Mouse (Mus musculus) gastrocnemius, postnatal 36 days (tissue): ENCODE results near the gene Bex4. TPM values are rescaled to one million over a fixed set of nuclear protein-coding genes. Genes with fewer than 3 reads are reported as not detected.
"Not testable (repeated sequence)": the region's sequence is repeated elsewhere in the genome, so short reads cannot be mapped to it uniquely, and the experiment has no call there.

ENCODE experiments used
- DNase-seq, 2 experiments: peaks; one replicate each; pipeline ENCODE4 v3.0.0; 2022
- intact Hi-C: fragments of 180-260 bp; cut with DNase I; formaldehyde crosslinking; loops from one replicate; pipeline ENCODE4 v1.15.1; 2025
- long read RNA-seq, 2 experiments: library from polyadenylated mRNA; stranded (forward); transcript quantifications; one replicate each; pipeline ENCODE4 v2.0.0; 2021
- total RNA-seq, 2 experiments: library from RNA; stranded (reverse); gene quantifications; 2 replicates each; pipeline ENCODE4 v1.2.3; 2021

Gene Bex4
- total RNA-seq: not detected
- long read RNA-seq, experiment 1: 0 reads
- long read RNA-seq, experiment 2: 0 reads

GRCm38 (mm10) chrX:136138827-136139639 lies at the start of gene Bex4:
TSS of gene Bex4 (plus strand) at chrX:136138996.
- intact Hi-C loops: not testable (repeated sequence)

DNA sequence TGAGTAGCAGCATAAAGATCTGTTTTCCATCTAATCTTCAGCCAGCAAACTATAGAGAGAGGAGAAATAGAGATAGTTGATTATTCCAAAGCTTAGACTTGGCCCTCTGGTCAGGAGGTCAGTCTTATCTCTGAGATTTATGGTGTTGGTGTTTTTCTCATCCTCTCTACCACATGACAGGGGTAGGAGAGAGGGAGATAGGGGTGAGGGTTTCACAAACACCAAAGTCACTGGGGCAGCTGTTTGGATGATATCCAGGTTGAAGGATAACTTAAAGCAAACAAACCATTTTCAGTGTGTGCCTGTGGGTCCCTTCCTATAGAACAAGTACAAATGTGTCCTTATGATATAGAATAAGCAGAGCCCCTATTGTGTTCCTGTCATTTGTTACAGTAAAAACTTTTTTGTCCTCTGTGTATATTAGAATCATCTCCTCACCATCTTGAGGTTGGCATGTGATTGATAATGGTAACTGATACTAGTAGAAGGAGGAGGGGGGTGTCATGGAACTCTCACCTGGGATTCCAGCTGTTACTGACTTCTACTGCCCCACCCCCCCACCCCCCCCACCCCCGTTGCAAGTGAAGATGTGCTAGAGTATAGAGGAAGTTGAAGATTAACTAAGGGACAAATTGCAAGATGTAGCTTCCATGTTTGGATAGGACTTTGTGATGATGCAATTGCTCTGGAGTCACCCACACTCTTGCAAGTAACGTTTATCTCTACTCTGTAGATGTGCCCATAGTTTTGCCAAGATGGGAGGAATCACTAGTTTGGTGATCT lies 46.1 kb upstream of the Bex4 start:
- intact Hi-C loops: no loop called here
- no peak for DNase-seq

More at GRCm38 (mm10) chrX:136138827-136139639, at the start of gene Bex4:
- DNase-seq: not testable (repeated sequence)

DNA sequence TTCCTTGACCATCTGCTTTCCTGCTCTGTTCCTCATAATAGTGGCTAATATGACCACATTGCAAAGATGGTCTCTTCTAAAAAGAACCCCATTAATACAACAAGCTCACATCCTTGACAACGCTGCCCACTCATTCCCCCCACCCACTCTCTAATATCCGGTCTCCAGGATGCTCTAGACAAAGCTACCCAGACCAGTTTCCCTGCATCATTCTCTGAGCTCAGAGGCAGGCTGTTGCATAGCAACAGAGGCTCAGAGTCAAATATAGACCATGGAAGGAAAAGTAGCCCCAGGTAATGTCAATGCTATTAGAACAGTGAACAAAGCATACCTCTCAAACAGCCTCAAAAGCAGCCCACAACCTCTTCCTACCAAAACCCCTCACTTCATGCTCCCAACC lies 44.4 kb upstream of the Bex4 start:
- no peak for DNase-seq
- intact Hi-C loops: no loop called here

- intact Hi-C loops: no loop called here
- DNase-seq: no peak
Observed at GRCm38 (mm10) chrX:136104046-136104723, 34.6 kb upstream of the Bex4 start.

DNA sequence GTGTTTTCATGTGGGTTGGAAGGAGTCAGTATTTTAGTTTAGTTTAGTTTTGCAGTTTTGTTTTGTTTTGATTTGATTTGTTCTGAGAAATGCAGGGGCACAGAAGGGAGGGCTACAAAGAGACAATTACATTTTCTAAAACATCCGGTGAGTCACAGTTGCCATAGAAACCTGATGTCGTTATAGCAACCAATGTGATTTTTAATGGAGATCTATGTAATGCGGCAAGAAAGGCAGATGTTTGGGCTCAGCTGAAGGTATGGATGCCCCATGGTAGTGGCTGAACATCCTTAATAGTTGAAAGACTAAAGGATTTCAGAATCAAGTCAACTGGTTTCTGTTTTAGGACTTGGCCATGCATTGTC lies 34.1 kb upstream of the Bex4 start:
- no peak for DNase-seq
- intact Hi-C loops: no loop called here

GRCm38 (mm10) chrX:136107942-136108341 lies 30.9 kb upstream of the Bex4 start:
- DNase-seq: no peak
- intact Hi-C loops: no loop called here

GRCm38 (mm10) chrX:136115015-136115414 lies 23.8 kb upstream of the Bex4 start:
- no peak for DNase-seq
- intact Hi-C loops: loop anchor here (10.0 kb wide), 1 partner anchor 70 kb away; no protein-coding TSS in a partner anchor

- intact Hi-C loops: loop anchor here (10.0 kb wide), 1 partner anchor 71 kb away; no protein-coding TSS in a partner anchor
- no peak for DNase-seq
Observed at GRCm38 (mm10) chrX:136115419-136115961, 23.3 kb upstream of the Bex4 start.

DNA sequence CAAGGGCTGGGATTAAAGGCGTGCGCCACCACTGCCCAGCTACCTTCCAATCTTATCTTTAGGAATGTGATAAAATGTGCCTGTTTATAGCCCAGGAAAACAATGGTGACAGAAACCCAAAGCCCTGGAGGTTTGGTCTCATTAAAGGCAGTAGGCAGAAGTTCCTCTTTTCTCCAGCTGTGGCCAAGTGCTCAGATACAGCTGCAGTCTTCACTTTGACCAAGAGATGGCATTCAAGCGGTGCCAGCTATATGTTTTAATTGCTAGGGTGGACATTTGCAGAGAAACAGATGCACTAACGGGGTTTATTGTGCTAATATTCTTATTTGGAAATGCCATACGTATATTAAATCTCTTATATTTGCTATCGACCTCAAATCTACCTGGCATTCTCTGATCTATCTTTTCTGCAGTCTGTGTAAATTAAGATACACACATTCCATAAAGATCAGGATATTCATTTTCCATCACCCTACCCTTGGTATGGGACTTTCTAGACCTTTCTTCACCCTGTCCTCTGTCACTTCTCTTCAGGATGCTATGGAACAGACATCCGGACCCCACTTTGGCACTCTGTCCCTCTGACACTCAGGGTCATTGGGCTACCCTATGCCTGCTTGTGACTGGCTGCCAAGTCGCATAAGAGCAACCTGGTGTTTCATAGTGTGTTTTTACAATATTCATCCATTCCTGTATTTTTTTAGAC lies 11.6 kb upstream of the Bex4 start:
- no peak for DNase-seq
- intact Hi-C loops: no loop called here

GRCm38 (mm10) chrX:136127744-136128064 lies 11.1 kb upstream of the Bex4 start:
- peak in 1 of 2 experiments; percentile 12 for DNase-seq
- intact Hi-C loops: no loop called here

GRCm38 (mm10) chrX:136135559-136135958 lies 3.2 kb upstream of the Bex4 start:
- intact Hi-C loops: no loop called here
- DNase-seq: no peak

- DNase-seq, intact Hi-C loops: not testable (repeated sequence)
Observed at GRCm38 (mm10) chrX:136139640-136140004, 826 bp downstream of the Bex4 start.

GRCm38 (mm10) chrX:136141385-136141784 lies 2.6 kb downstream of the Bex4 start:
- no peak for DNase-seq
- intact Hi-C loops: no loop called here

DNA sequence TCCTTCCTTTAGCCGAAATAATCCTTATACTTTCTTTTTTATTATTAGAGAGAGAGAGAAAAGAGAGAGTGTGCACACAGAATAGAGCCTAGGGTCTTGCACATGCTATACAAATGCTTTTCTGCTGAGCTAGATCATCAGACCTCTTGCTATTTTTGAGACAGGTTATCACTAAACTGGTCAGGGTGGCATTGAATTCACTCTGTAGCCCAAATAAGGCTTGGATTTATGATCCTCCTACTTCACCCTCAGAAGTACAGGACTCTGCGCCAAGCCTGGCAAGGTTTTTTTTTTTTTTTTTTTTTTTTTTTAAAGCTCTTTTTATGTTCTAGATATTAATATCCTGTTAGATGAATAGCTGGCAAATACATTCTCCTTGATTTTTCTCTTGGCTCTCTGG lies 4.9 kb downstream of the Bex4 start:
- no peak for DNase-seq
- intact Hi-C loops: no loop called here

GRCm38 (mm10) chrX:136144195-136144594 lies 5.4 kb downstream of the Bex4 start:
- DNase-seq: no peak
- intact Hi-C loops: no loop called here

DNA sequence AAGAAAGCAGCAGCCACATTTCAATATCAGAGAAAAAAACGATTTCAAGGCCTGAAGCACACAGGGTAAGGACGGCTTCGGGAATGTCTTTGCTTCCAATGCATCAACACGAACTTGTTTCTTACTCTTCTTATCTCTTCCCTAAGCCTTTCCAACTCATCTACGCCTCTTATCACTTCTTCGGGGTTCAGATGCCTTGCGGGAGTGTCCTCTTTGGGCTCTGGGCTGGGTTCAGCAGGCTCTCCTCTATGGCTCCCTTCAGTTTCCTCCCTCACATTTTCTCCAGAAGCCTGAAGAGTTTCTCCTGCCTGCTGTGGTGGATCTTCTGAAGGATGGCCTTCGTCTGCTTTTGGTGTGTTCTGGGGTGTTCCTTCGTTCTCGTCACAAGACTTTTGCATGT lies 31.8 kb downstream of the Bex4 start:
- DNase-seq: no peak
- intact Hi-C loops: no loop called here

GRCm38 (mm10) chrX:136171189-136172117 lies 32.7 kb downstream of the Bex4 start:
- intact Hi-C loops: no loop called here
- DNase-seq: peak; percentile 21 to 39

GRCm38 (mm10) chrX:136172118-136172551 lies 33.3 kb downstream of the Bex4 start, which contains the start of gene Tceal8:
TSS of gene Tceal8 (minus strand) at chrX:136172342.
- intact Hi-C loops: no loop called here

GRCm38 (mm10) chrX:136172786-136173185 lies 34.0 kb downstream of the Bex4 start:
- DNase-seq: no peak
- intact Hi-C loops: no loop called here

More at GRCm38 (mm10) chrX:136172118-136172551, 33.3 kb downstream of the Bex4 start, which contains the start of gene Tceal8:
- peak; percentile 31 to 50 for DNase-seq
